Mouse (Mus musculus): ENCODE data around the gene Chrnb2.

GRCm38 (mm10) chr3:89814051-89814450 is 49.6 kb upstream of the Chrnb2 start:
- TF ChIP-seq CTCF (IDR thresholded peaks at IDR 0.05; ENCODE audit: control insufficient read depth, insufficient read depth, insufficient read length) (no peak), MAX (IDR thresholded peaks at IDR 0.05) (no peak), MYOD1 (IDR thresholded peaks at IDR 0.05; ENCODE audit: control insufficient read depth, insufficient read length, low read depth) (no peak)
